Mouse (Mus musculus) monocyte, adult 5-6 weeks (primary cell): Measurements from ENCODE around the gene Cisd1. TPM values are rescaled to one million over a fixed set of nuclear protein-coding genes. Genes with fewer than 3 reads are reported as not detected.

Experiments used
- ATAC-seq: fragments of 153-309, 156-312 bp; replicated peaks from 2 replicates; pipeline ENCODE4 v1.8.0; 2017; ENCODE audit warnings: mild to moderate bottlenecking; ENCODE audit not compliant: low TSS enrichment, insufficient number of reproducible peaks, severe bottlenecking, poor library complexity, low FRiP score
- total RNA-seq: library from RNA; stranded (forward); fragments of 200-1000, 200-491, 200-594 nt; gene quantifications from 3 replicates; pipeline ENCODE4 v1.2.3, GENCODE M21; 2017

Gene Cisd1
- total RNA-seq, 1 experiment from 2014 or later = 7.3 TPM

GRCm38 (mm10) chr10:71331908-71332307 lies 12.8 kb downstream of the Cisd1 start:
- ATAC-seq = no peak

- ATAC-seq = no peak
Observed at GRCm38 (mm10) chr10:71330070-71330469, 14.7 kb downstream of the Cisd1 start.

DNA sequence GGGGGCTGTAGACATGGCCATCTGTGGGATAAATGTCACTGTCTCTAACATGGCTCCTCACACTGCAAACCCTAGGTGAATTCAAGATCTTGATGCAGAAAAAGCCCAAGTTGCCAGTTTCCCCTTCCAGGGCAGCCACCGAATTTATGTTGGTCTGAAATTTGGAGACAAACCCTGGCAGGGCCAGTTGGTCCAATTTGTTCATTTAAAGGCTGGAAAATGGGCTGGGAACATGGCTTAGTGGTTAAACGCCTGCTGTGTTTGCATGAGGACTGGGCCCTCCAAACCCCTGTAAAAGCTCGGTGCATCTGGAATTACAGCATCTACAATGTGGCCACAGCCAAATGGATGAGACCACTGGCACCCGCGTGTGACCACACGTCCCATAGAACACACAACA lies 15.5 kb downstream of the Cisd1 start:
- no peak for ATAC-seq

GRCm38 (mm10) chr10:71328870-71329269 lies 15.9 kb downstream of the Cisd1 start:
- no peak for ATAC-seq

- ATAC-seq = no peak
Observed at GRCm38 (mm10) chr10:71328382-71328781, 16.4 kb downstream of the Cisd1 start.

GRCm38 (mm10) chr10:71327386-71327785 lies 17.4 kb downstream of the Cisd1 start:
- no peak for ATAC-seq

- ATAC-seq = peak; percentile 69; the same call in 1 of the 2 replicates
Observed at GRCm38 (mm10) chr10:71326789-71327188, 18.0 kb downstream of the Cisd1 start.

DNA sequence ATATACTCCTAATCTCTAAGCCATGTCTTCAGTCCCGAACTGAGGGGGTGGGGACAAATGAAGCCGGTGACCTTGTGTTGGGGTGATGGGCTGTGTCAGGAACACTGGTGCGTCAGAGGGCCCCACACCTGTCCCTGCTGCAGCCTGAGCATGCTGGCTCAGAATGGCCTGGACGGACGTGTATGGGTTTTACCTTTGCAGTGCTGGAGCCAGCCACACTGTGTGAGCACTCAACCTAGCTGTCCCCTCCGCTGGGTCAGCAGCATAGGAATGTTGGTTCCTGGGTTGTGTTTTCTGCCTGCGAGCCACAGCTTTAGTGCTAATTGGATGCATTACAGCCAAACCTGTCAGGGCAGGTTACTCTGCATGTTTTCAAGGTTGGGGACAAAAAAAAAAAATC lies 18.6 kb downstream of the Cisd1 start:
- no peak for ATAC-seq

- no peak for ATAC-seq
Observed at GRCm38 (mm10) chr10:71323669-71324068, 21.1 kb downstream of the Cisd1 start.

DNA sequence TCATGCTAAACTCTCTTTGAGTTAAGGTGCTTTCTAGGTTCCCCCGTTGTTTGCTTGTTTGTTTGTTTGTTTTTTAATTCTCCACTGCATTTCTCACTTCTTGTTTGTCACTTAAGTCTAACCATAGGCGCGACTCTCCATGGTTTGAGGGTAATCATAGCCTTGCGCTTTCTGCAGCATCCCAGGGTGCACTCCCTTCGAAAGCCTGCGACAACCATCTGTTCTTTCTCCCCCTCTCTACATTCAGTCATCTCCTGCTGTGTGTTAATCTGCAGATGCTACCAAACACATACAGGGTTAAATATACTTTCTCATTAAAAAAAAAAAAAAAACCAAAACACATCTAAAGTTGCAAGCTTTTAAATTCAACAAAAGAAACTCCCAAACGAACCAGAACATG lies 28.3 kb downstream of the Cisd1 start:
- ATAC-seq = no peak

GRCm38 (mm10) chr10:71316056-71316455 lies 28.7 kb downstream of the Cisd1 start:
- no peak for ATAC-seq

DNA sequence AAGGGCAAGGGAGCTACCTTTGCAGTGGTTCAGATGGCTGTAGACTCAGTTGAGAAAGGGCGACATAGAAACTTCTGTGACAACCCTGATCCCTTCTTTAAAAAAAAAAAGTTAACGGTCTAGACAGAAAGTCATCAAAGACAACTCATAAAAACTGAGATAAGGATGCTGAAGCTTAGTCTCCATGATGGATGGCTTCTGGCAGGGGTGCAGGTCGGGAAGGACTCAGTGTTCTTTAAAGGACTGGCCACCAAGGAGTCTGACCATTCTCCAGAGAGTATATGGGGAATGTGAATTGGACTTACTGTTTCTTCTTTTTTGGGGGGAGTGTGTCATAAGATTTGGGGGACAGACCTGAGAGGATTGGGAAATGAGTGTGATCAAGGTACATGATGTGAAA lies 30.2 kb downstream of the Cisd1 start:
- ATAC-seq = no peak

- no peak for ATAC-seq
Observed at GRCm38 (mm10) chr10:71310288-71310687, 34.5 kb downstream of the Cisd1 start.

DNA sequence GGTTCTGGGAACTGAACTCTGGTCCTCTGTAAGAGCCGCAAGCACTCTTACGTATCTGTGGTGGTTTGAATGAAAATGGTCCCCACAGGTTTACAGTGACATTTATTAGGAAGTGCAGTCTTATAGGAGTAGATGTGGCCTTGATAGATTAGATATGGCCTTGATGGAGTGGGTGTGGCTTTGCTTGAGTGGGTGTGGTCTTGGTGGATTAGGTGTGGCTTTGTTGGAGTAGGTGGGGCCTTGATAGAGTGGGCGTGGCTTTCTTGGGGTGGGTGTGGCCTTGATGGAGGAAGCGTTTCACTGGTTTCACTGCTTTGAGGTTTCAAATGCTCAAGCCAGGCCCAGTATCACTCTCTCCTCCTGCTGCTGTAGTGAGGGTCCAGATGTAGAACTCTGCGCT lies 36.6 kb downstream of the Cisd1 start:
- ATAC-seq = no peak

- no peak for ATAC-seq
Observed at GRCm38 (mm10) chr10:71306759-71307158, 38.0 kb downstream of the Cisd1 start.

DNA sequence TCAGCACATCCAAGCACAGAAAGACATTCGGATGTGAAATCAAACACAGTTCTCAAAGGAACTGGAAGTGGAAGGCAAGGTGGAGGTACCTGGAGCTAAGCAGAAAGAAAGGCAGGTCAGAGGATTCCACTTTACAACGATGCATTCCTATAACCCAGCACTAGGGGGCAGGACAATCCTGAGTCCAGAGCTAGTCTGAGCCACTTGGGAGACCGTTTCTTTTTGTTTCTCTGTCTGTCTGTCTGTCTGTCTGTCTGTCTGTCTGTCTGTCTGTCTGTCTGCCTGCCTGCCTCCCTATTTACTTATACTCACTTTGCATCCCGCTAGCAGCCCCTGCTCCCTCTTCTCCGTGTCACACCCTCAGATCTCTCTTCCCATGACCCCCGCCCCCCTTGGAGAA lies 38.6 kb downstream of the Cisd1 start:
- ATAC-seq = peak; percentile 79

DNA sequence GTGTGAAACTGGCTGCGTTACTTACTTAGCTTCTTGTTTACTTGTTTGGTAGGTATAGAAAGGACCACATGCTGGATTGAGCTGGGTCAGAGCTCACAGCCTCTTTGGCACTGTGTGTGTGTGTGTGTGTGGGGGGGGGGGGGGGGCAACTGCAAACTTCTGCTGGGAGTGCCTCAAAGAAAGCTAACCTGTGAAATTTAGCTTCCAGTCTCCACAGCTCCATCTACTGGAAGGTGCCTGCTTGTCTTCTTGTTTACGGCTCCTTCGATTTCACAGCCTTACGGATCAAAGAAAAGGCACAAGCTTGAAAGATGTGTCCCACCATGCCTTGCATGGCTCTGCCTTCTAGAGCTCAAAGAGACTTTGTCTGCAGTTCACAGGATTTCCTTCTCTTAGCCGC lies 42.3 kb downstream of the Cisd1 start:
- ATAC-seq = no peak

DNA sequence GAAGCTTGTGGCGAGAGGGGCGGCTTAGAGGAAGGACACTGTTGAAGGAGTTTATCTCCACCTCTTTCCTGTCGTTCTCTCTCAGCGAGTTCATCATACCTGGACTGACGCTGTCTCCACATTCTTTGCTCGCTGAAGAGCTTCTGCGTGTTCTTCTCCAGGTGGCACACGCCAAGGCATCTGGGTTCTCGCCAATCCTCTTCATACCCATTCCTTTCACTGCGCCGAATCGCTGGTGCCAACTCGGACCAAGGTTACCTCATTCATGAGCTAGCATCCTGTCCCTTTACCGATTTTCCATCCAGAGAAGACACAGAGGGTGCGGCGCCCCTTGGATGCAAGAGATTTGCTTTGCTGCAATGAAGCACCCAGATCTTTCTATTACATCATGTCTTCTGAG lies 44.6 kb downstream of the Cisd1 start:
- no peak for ATAC-seq

DNA sequence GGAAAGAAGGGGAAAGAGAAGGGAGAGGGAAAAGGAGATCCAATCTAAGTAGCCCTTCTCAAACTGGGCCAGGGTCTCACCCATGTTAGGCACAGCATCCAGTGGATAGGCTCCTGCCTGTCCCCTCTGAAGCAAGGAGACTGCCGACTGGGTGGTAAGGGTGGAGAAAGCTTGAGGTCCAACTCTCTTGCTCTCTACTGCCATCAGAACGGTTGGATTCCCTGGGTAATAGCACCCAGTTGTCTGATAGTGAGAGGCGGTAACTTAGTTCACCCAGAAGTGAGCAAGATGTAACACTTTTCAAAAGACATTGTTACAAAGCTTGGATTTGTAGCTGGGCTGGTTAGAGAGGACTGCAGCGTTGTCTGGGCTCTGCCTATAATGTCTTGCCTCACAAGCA lies 51.5 kb downstream of the Cisd1 start:
- ATAC-seq = no peak

- ATAC-seq = no peak
Observed at GRCm38 (mm10) chr10:71292254-71292653, 52.5 kb downstream of the Cisd1 start.

GRCm38 (mm10) chr10:71291801-71292200 lies 53.0 kb downstream of the Cisd1 start:
- no peak for ATAC-seq
